Mouse (Mus musculus): ENCODE measurements around the gene Hnrnph3.

Gene Hnrnph3

DNA sequence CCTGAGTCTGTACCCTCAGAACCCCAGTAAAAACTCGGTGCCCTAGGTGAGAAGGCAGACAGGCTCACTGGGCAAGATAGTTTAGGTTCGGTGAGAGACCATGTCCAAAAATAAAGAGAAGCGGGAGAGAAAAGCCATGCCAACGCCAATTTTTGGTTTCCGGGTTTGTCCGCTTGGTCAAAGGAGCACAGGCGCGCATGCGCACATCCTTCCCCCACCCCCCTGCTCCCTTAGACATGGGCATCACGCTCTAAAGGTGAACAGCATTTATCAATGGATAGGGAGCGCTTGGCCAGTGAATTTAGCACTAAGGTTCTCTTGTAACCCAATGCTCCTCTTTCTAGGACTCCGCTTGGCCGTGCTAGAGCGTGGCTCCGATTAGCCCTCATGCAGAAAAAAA is 33.4 kb downstream of the Hnrnph3 start:
- in situ Hi-C loops (cut with MboI, MseI) = no loop called here

DNA sequence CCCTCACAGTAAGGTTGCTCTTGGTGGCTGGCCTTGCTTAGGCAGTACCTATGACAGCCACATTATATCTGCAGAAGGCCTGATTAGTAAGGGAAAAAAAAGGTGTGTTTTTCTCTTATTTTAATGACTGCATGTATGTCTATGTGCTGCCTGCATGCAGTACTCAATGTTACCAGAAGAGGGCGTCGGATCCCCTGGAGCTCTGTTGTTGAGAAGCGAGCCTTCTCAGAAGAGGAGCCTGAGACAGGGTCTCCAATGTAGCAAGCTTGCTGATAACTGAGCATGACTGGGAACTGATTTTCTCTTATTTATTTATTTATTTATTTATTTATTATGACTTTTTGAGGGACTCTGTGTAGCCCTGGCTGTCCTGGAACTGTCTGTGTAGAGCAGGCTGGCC is 36.7 kb downstream of the Hnrnph3 start:
- in situ Hi-C loops (cut with MboI, MseI) = no loop called here

DNA sequence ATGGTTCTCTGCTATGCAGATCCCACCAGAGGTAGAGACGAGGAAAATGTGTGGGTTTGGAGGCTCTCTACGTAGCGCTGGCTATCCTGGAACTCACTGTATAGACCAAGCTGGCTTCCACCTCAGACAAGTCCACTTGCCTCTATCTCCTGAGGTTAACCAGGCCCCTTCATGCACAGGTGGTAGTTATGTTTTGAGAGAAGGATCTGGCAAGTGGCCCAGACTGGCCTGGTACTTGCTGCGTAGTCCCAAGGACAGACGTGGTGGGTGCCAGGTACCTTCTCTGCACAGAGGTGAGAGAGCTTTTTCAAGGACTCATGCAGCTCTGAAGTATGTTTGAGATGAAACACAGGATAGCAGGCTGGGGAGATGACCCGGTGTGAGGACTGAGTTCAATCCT is 39.5 kb downstream of the Hnrnph3 start:
- in situ Hi-C loops (cut with MboI, MseI) = loop anchor here in 1 of 2 experiments (5.0 kb wide), 1 partner anchor 38 kb away; the partner anchor contains the start of genes Hnrnph3 and Pbld2

DNA sequence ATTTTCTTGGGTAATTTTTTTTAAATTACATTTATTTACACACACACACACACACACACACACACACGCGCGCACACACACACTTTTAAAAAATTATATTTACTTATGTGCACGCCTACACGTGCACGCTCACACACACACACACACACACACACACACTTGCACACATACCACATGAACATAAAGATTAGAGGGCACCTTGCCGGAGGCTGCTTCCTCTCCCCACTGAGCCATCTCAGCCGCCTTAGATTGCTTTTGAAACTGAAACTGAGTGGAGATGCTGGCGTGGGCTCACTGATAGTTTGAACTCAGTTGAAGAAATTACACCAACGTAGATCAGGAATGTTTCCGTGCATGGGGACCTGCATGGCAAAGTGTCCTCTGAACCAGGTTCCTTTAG is 39.9 kb downstream of the Hnrnph3 start:
- in situ Hi-C loops (cut with MboI, MseI) = loop anchor here in 1 of 2 experiments (5.0 kb wide), 1 partner anchor 38 kb away; the partner anchor contains the start of genes Hnrnph3 and Pbld2

DNA sequence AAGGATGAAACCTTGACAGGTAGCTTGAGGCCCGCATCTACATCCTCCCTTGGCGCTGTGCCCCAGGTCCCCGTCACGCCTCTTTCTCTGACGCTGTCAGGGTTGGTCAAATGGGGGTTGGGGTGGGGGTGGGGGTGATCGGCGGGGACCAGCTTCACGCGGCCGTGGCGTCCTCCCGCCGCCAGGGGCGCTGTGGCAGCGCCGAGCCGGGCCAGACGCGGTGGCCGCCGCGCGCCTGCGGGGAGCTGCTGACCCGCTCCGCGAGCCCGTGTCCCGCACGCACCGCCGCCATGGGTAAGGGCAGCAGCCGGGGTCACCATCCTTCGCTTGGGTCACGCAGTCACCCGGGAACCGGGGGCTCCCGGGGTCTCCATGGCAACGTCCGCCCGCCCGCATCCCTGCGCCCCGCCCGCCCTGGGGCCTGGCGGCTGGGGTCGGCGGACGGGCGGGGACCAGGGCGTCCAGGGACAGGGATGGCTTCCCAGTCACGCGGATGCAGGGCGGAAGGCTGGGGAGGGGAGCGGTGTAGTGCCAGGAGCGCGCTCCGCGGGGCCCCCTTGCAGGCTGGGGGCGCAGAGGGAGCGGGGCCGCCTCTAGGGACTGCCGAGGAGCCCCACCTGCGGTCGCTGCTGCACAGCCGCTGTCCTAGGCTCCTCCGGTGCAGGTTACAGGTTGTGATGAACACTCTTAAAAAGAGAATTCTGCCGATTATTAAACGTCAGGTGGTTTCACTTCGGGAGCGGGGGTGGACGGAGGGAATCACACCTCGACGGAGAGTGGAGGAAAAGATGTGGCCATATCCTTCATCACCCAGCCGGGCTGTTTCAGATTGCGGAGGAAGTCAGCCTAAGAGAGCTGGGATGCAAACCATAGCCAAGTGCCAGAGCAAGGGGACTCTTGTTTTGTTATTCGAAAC is 43.7 kb downstream of the Hnrnph3 start, which contains the start of gene Rufy2:
Gene Rufy2 (plus strand): TSS at position 185 of the 916 bp plus-strand sequence.
- in situ Hi-C loops (cut with MboI, MseI) = loop anchor here in 1 of 2 experiments (5.0 kb wide), 1 partner anchor 42 kb away; the partner anchor contains the start of genes Hnrnph3 and Pbld2

DNA sequence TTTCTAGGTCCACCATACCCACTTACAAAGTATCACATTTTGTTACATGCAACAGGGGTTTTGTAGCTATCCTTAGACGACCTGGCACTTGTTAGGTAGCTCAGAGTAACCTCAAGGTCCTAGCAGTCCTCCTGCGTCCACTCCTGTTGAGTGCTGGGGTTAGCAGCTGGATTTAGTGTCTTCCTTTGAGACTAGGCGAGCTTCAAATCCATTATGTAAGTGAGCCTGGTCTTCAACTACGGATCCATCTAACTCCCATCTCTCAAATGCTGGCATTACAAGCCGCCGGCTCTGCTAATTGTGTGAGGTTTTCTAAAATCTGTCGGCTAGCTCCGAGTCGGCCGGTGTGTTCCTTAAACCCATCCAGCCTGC is 44.4 kb downstream of the Hnrnph3 start:
- in situ Hi-C loops (cut with MboI, MseI) = loop anchor here in 1 of 2 experiments (5.0 kb wide), 1 partner anchor 43 kb away; the partner anchor contains the start of genes Hnrnph3 and Pbld2

DNA sequence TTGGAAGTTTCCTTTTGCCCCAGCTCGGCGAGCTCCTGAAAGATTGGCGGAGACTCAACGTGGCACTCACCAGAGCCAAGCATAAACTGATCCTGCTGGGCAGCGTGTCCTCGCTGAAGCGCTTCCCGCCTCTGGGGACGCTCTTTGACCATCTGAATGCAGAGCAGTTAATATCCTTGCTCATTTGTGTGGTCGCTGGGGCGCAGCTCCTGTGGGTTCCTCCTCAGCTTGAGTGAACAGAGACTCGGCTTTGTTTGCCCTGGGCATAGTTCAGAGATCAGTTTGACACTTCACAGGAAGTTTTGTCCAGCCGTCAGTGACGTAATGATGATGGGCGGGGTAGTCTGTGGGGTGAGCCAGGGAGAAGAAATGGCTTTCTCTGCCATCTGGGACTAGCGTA is 52.2 kb downstream of the Hnrnph3 start:
- in situ Hi-C loops (cut with MboI, MseI) = no loop called here

DNA sequence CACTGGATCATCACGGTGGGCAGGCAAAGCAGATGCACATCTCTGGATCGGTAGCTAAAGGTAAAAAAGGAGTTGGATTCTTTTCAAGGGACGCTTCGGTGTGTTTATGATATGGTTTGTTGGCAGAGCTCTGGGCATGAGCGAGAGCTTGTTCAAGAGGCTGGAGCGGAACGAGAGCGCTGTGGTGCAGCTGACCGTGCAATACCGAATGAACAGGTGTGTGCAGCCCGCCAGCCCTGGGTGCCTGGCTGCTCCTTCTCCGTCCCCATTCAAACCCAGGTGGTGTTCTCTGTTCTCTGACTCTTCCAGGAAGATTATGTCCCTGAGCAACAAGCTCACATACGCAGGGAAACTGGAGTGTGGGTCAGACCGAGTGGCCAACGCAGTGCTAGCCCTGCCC is 57.7 kb downstream of the Hnrnph3 start:
- in situ Hi-C loops (cut with MboI, MseI) = no loop called here

DNA sequence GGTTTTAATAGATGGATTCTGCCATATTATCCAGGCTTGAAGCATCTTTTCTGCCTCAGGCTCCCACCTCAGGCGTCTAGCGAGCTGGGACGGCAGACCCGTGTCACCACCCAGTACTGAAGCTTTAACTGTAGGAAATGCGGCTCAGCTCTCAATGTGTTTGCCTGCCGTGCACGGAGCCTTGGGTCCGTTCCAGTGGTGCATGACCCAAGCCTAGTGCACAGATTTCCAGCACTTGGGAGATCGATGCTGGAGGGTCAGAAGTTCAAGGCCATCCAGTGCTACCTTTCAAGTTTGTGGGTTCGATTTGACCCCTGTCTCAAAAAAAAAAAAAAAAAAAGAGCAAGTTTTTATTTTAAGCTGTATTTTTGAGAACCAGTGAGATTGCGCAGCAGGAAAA is 58.2 kb downstream of the Hnrnph3 start:
- in situ Hi-C loops (cut with MboI, MseI) = no loop called here

Data from T-helper 17 cell (primary cell).